Mouse (Mus musculus): Measurements from ENCODE around the gene Cnpy3. TPM values are rescaled to one million over a fixed set of nuclear protein-coding genes. Genes with fewer than 3 reads are reported as not detected.
"Not testable (repeated sequence)": the region's sequence is repeated elsewhere in the genome, so short reads cannot be mapped to it uniquely, and the experiment has no call there.

The Cnpy3 gene
- 67.1 and 68.2 TPM in 2 replicates for polyA plus RNA-seq (2015; fragmentation: Nextera tagmentation; extraction: Ambion mirVana)

GRCm38 (mm10) chr17:46751794-46752556 is at the start of gene Cnpy3:
Gene Cnpy3, minus strand, starts transcription at chr17:46752214.
- WGBS = 0% methylated on average over 54 of the region's 58 CpGs
- H3K4me3 ChIP-seq = peak within 1 kb of the TSS; percentile 62

GRCm38 (mm10) chr17:46801761-46802160 is 49.7 kb upstream of the Cnpy3 start:
- no peak overlapping the region for H3K4me2 ChIP-seq
- H3K4me1 ChIP-seq = no peaks in the 10 kb centered on the region
- H3K4me3 ChIP-seq = no peak overlapping the region
- 88% methylated on average over 6 of the region's 6 CpGs for WGBS
- H3K27me3 ChIP-seq (replicated peaks) = no peaks in the 10 kb centered on the region
- no peak overlapping the region for H3K27ac ChIP-seq
- H3K36me3 ChIP-seq (replicated peaks) = peaks cover 43% of the 10 kb centered on the region
- H3K9me3 ChIP-seq = no peaks in the 10 kb centered on the region
- no peak for ATAC-seq (replicated peaks)
- H3K9ac ChIP-seq = no peak overlapping the region

More at GRCm38 (mm10) chr17:46751794-46752556, at the start of gene Cnpy3:
- no peaks in the 10 kb centered on the region for H3K36me3 ChIP-seq (replicated peaks)
- H3K27me3 ChIP-seq (replicated peaks) = no peaks in the 10 kb centered on the region
- ATAC-seq (replicated peaks) = peak; percentile 99
- H3K4me2 ChIP-seq = peak within 1 kb of the TSS; percentile 76
- peak within 1 kb of the TSS; percentile 85 for H3K27ac ChIP-seq
- H3K9ac ChIP-seq = peak within 1 kb of the TSS; percentile 67
- peaks cover 20% of the 10 kb centered on the region for H3K4me1 ChIP-seq
- no peaks in the 10 kb centered on the region for H3K9me3 ChIP-seq

GRCm38 (mm10) chr17:46799680-46800079 is 47.7 kb upstream of the Cnpy3 start:
- no peak for ATAC-seq (replicated peaks)
- WGBS = 83% methylated on average over 10 of the region's 10 CpGs
- Histone ChIP-seq H3K27ac (no peak overlapping the region), H3K27me3 (replicated peaks) (no peaks in the 10 kb centered on the region), H3K4me2 (no peak overlapping the region), H3K4me3 (no peak overlapping the region), H3K4me1 (no peaks in the 10 kb centered on the region), H3K9me3 (no peaks in the 10 kb centered on the region), H3K9ac (no peak overlapping the region), H3K36me3 (replicated peaks) (peaks cover 35% of the 10 kb centered on the region)

GRCm38 (mm10) chr17:46797386-46797785 is 45.4 kb upstream of the Cnpy3 start:
- ATAC-seq (replicated peaks) = no peak
- WGBS = 18% methylated on average over 8 of the region's 8 CpGs

GRCm38 (mm10) chr17:46796743-46797142 is 44.7 kb upstream of the Cnpy3 start:
- H3K9ac ChIP-seq = no peak overlapping the region
- peaks cover 28% of the 10 kb centered on the region for H3K36me3 ChIP-seq (replicated peaks)
- no peak for ATAC-seq (replicated peaks)
- H3K27ac ChIP-seq = no peak overlapping the region
- no peak overlapping the region for H3K4me3 ChIP-seq
- WGBS = 92% methylated on average over 4 of the region's 4 CpGs
- no peaks in the 10 kb centered on the region for H3K27me3 ChIP-seq (replicated peaks)
- H3K4me2 ChIP-seq = no peak overlapping the region
- no peaks in the 10 kb centered on the region for H3K4me1 ChIP-seq
- no peaks in the 10 kb centered on the region for H3K9me3 ChIP-seq

More at GRCm38 (mm10) chr17:46797386-46797785, 45.4 kb upstream of the Cnpy3 start:
- Histone ChIP-seq H3K27me3 (replicated peaks) (no peaks in the 10 kb centered on the region), H3K4me1 (no peaks in the 10 kb centered on the region), H3K27ac (no peak overlapping the region), H3K36me3 (replicated peaks) (peaks cover 32% of the 10 kb centered on the region), H3K9me3 (no peaks in the 10 kb centered on the region), H3K9ac (no peak overlapping the region), H3K4me2 (no peak overlapping the region), H3K4me3 (no peak overlapping the region)

- Histone ChIP-seq H3K9ac (no peak overlapping the region), H3K36me3 (replicated peaks) (no peaks in the 10 kb centered on the region), H3K27ac (no peak overlapping the region), H3K9me3 (no peaks in the 10 kb centered on the region), H3K4me3 (no peak overlapping the region), H3K27me3 (replicated peaks) (no peaks in the 10 kb centered on the region), H3K4me2 (no peak overlapping the region), H3K4me1 (no peaks in the 10 kb centered on the region)
- no peak for ATAC-seq (replicated peaks)
- 95% methylated on average over 2 of the region's 2 CpGs for WGBS
Observed at GRCm38 (mm10) chr17:46792963-46793362, 40.9 kb upstream of the Cnpy3 start.

GRCm38 (mm10) chr17:46787974-46788373 is 36.0 kb upstream of the Cnpy3 start:
- H3K4me3 ChIP-seq; ATAC-seq (replicated peaks); H3K4me2 ChIP-seq; H3K9me3 ChIP-seq; H3K36me3 ChIP-seq (replicated peaks); H3K9ac ChIP-seq; H3K27me3 ChIP-seq (replicated peaks); H3K4me1 ChIP-seq; H3K27ac ChIP-seq: not testable (repeated sequence)
- WGBS = 60% methylated on average over 2 of the region's 2 CpGs

- WGBS = 92% methylated on average over 5 of the region's 5 CpGs
- no peak for ATAC-seq (replicated peaks)
- H3K4me2 ChIP-seq = no peak overlapping the region
Observed at GRCm38 (mm10) chr17:46786952-46787351, 34.9 kb upstream of the Cnpy3 start.

GRCm38 (mm10) chr17:46783222-46783565 is 31.2 kb upstream of the Cnpy3 start:
- 77% methylated on average over 2 of the region's 2 CpGs for WGBS
- ATAC-seq (replicated peaks) = no peak; the same call in 1 of the 2 replicates

More at GRCm38 (mm10) chr17:46786952-46787351, 34.9 kb upstream of the Cnpy3 start:
- Histone ChIP-seq H3K36me3 (replicated peaks) (no peaks in the 10 kb centered on the region), H3K27me3 (replicated peaks) (no peaks in the 10 kb centered on the region), H3K4me3 (no peak overlapping the region), H3K9ac (no peak overlapping the region), H3K4me1 (0 out of 2 replicates have a peak, but pooled peaks cover 4% of the 10 kb centered on the region), H3K27ac (no peak overlapping the region), H3K9me3 (no peaks in the 10 kb centered on the region)

GRCm38 (mm10) chr17:46782341-46783221 is 30.6 kb upstream of the Cnpy3 start, which contains the start of gene Rpl7l1:
Gene Rpl7l1, minus strand, starts transcription at chr17:46782672.
- peak within 1 kb of the TSS; percentile 74 for H3K4me2 ChIP-seq
- WGBS = under 1% methylated on average over 44 of the region's 44 CpGs
- peak; percentile 97 for ATAC-seq (replicated peaks)
- H3K9ac ChIP-seq = peak within 1 kb of the TSS; percentile 70
- no peaks in the 10 kb centered on the region for H3K27me3 ChIP-seq (replicated peaks)
- peaks cover 18% of the 10 kb centered on the region for H3K4me1 ChIP-seq
- peak within 1 kb of the TSS; percentile 90 for H3K27ac ChIP-seq
- H3K36me3 ChIP-seq (replicated peaks) = peaks cover 26% of the 10 kb centered on the region
- peak within 1 kb of the TSS; percentile 76 for H3K4me3 ChIP-seq
- H3K9me3 ChIP-seq = no peaks in the 10 kb centered on the region

More at GRCm38 (mm10) chr17:46783222-46783565, 31.2 kb upstream of the Cnpy3 start:
- Histone ChIP-seq H3K4me1 (peaks cover 18% of the 10 kb centered on the region), H3K4me3 (peak overlapping the region; percentile 76), H3K36me3 (replicated peaks) (peaks cover 22% of the 10 kb centered on the region; the same call in 1 of the 2 replicates), H3K9ac (no peak overlapping the region), H3K4me2 (peak overlapping the region; percentile 74), H3K27me3 (replicated peaks) (no peaks in the 10 kb centered on the region), H3K9me3 (no peaks in the 10 kb centered on the region), H3K27ac (0 out of 2 replicates have a peak overlapping the region, but pooled peaks have one; percentile 90)

GRCm38 (mm10) chr17:46781876-46782275 is 29.9 kb upstream of the Cnpy3 start:
- 4% methylated on average over 11 of the region's 11 CpGs for WGBS

GRCm38 (mm10) chr17:46776087-46776486 is 24.1 kb upstream of the Cnpy3 start:
- Histone ChIP-seq H3K36me3 (replicated peaks) (peaks cover 57% of the 10 kb centered on the region), H3K9me3 (no peaks in the 10 kb centered on the region), H3K4me2 (no peak overlapping the region), H3K9ac (no peak overlapping the region), H3K27ac (no peak overlapping the region), H3K4me3 (no peak overlapping the region), H3K4me1 (peaks cover 29% of the 10 kb centered on the region), H3K27me3 (replicated peaks) (no peaks in the 10 kb centered on the region)
- WGBS = 86% methylated on average over 3 of the region's 3 CpGs
- no peak for ATAC-seq (replicated peaks)

More at GRCm38 (mm10) chr17:46781876-46782275, 29.9 kb upstream of the Cnpy3 start:
- peak overlapping the region; percentile 76 for H3K4me3 ChIP-seq
- no peaks in the 10 kb centered on the region for H3K9me3 ChIP-seq
- H3K4me1 ChIP-seq = peaks cover 18% of the 10 kb centered on the region
- peak overlapping the region; percentile 70 for H3K9ac ChIP-seq
- peak overlapping the region; percentile 90 for H3K27ac ChIP-seq
- peaks cover 33% of the 10 kb centered on the region for H3K36me3 ChIP-seq (replicated peaks)
- ATAC-seq (replicated peaks) = no peak
- H3K27me3 ChIP-seq (replicated peaks) = no peaks in the 10 kb centered on the region
- peak overlapping the region; percentile 74 for H3K4me2 ChIP-seq
